In the genomic region with DNA sequence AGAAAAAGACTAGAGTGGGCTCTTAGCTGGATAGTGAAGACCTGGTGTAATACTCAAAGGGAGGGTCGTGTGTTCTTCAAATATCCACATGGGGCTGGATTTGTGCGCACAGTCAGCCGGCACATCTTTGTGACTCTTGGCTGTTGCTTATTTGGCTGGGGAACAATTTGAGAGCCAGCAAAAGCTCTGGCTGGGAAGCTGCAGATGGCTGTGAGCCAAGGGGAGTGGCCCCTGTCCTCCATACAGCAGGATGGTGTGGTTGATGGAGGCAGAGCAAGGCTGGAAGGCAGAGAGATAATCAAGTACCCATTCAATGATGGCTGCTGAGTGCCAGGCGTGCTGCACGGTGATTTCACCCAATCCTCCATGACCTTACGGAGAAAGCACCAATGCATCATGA, we compare ENCODE assay signal across 9 mouse cellular contexts.
DNase-seq lines count a peak whose midpoint lies in the region; ATAC-seq and TF ChIP-seq lines count a peak whose summit lies in the region.
"Had no signal": no experiment of that assay in that cellular context is flagged by ENCODE, and none has a peak within 500 bp of the region (broad histone marks: within the 10 kb centered on the region; RNA-seq: fewer than 3 reads in every experiment).

No protein-coding gene starts in this region.

- DNase-seq in heart, adult 2 months = peak; percentile 45 to 55
- DNase-seq in heart, adult 11 months = no peak
- DNase-seq in retina, postnatal 1 day = peak; percentile 36
- DNase-seq in retina, embryonic 14.5 days (ENCODE audit: low spot score) = no peak
- DNase-seq in heart, postnatal 14 days = peak; percentile 58 to 71
- no peak for DNase-seq in frontal cortex, postnatal 10 days (ENCODE audit: low spot score in 2 of 2)
- DNase-seq in adrenal gland, postnatal 4 days (ENCODE audit: low spot score in 2 of 2) = no peak

- no peak for ATAC-seq in stomach, embryonic 14.5 days (ENCODE audit: insufficient number of reproducible peaks, insufficient read depth, low FRiP score, low read depth)

- H3K27me3 ChIP-seq in heart, adult 2 months (ENCODE audit: control insufficient read depth, insufficient read depth, low read length) = no peaks in the 10 kb centered on the region
- H3K27me3 ChIP-seq in stomach, embryonic 14.5 days (ENCODE audit: control insufficient read depth, insufficient read depth, low read length) = no peaks in the 10 kb centered on the region
- H3K27me3 ChIP-seq: embryonic facial prominence, embryonic 12.5 days had no signal

- no peak overlapping the region for H3K4me3 ChIP-seq in heart, adult 2 months
- no peak overlapping the region for H3K4me3 ChIP-seq in stomach, embryonic 14.5 days (ENCODE audit: low read depth, low read length)
- H3K4me3 ChIP-seq: embryonic facial prominence, embryonic 12.5 days had no signal

- no peaks in the 10 kb centered on the region for H3K9me3 ChIP-seq in stomach, embryonic 14.5 days (ENCODE audit: control insufficient read depth, low read depth, low read length)
- H3K9me3 ChIP-seq: embryonic facial prominence, embryonic 12.5 days had no signal

- peaks cover 2% of the 10 kb centered on the region; the same call in 1 of the 2 replicates for H3K4me1 ChIP-seq in heart, adult 2 months (ENCODE audit: control insufficient read depth, insufficient read depth, low read length)
- no peaks in the 10 kb centered on the region for H3K4me1 ChIP-seq in stomach, embryonic 14.5 days (ENCODE audit: control insufficient read depth, insufficient read depth, low read length)

- no peak for TF ChIP-seq CTCF in heart, adult 2 months (IDR thresholded peaks at IDR 0.05)

- no peak overlapping the region for H3K27ac ChIP-seq in heart, adult 2 months
- 0 out of 2 replicates have a peak overlapping the region, but pooled peaks have one; percentile 15 for H3K27ac ChIP-seq in stomach, embryonic 14.5 days (ENCODE audit: low read length)
- H3K27ac ChIP-seq: embryonic facial prominence, embryonic 12.5 days had no signal

- 26% methylated on average over 6 of the region's 6 CpGs for WGBS in heart, adult 2 months
- WGBS in stomach, embryonic 14.5 days = 56% methylated on average over 6 of the region's 6 CpGs

- H3K9ac ChIP-seq in heart, adult 2 months (ENCODE audit: low read depth, low read length) = no peak overlapping the region
- H3K9ac ChIP-seq in stomach, embryonic 14.5 days (replicated peaks; ENCODE audit: low read depth, low read length) = no peak overlapping the region
- H3K9ac ChIP-seq: embryonic facial prominence, embryonic 12.5 days had no signal

- no peak overlapping the region for H3K4me2 ChIP-seq in stomach, embryonic 14.5 days (replicated peaks; ENCODE audit: low read depth, low read length)
- H3K4me2 ChIP-seq: embryonic facial prominence, embryonic 12.5 days had no signal

- H3K79me2 ChIP-seq in heart, adult 2 months (replicated peaks; ENCODE audit: control insufficient read depth, insufficient read depth, low read length) = no peaks in the 10 kb centered on the region

- intact Hi-C loops in heart, adult 2 months (cut with DNase I) = no loop called here
- intact Hi-C loops in heart, postnatal 14 days (cut with DNase I) = no loop called here

- no peaks in the 10 kb centered on the region for H3K36me3 ChIP-seq in heart, adult 2 months (ENCODE audit: control insufficient read depth, insufficient read depth, low read length)
- no peaks in the 10 kb centered on the region for H3K36me3 ChIP-seq in stomach, embryonic 14.5 days (ENCODE audit: control insufficient read depth, insufficient read depth, low read length)
- H3K36me3 ChIP-seq: embryonic facial prominence, embryonic 12.5 days had no signal

- no peak for TF ChIP-seq POLR2A in heart, adult 2 months (IDR thresholded peaks at IDR 0.05; ENCODE audit: insufficient read depth, low read depth, low read length)

- TF ChIP-seq EP300 in heart, adult 2 months (IDR thresholded peaks at IDR 0.05; ENCODE audit: insufficient read depth, low read depth, low read length) = no peak

Comparison
In these comparisons a context has a peak if more than half of its experiments do, and no peak if none do; other contexts are left out.
1. DNase-seq: peak in heart, adult 2 months (2 of 2), retina, postnatal 1 day (single experiment) and heart, postnatal 14 days (2 of 2); none in heart, adult 11 months (single experiment), retina, embryonic 14.5 days (single experiment), frontal cortex, postnatal 10 days (0 of 2) and adrenal gland, postnatal 4 days (0 of 2).